Mouse (Mus musculus): ENCODE results near the gene Ccl17.
"Not testable (repeated sequence)": the region's sequence is repeated elsewhere in the genome, so short reads cannot be mapped to it uniquely, and the experiment has no call there.

- TF ChIP-seq CTCF, EP300 (IDR thresholded peaks at IDR 0.05): not testable (repeated sequence)
Observed at GRCm38 (mm10) chr8:94833901-94834405, 23.7 kb downstream of the Ccl17 start.

Data from lung, postnatal 0 days (tissue).